Mouse (Mus musculus) v-Abl transformed pro-B cells (cell line): Measurements from ENCODE around the gene Nupl1.

ENCODE experiments used
- in situ Hi-C, 2 experiments: fragments of 400-800 bp; cut with MboI; formaldehyde crosslinking; loops; one replicate each; pipeline ENCODE4 v1.15.1; 2025; ENCODE audit not compliant: unreplicated experiment in 2 of 2

Nupl1 gene

DNA sequence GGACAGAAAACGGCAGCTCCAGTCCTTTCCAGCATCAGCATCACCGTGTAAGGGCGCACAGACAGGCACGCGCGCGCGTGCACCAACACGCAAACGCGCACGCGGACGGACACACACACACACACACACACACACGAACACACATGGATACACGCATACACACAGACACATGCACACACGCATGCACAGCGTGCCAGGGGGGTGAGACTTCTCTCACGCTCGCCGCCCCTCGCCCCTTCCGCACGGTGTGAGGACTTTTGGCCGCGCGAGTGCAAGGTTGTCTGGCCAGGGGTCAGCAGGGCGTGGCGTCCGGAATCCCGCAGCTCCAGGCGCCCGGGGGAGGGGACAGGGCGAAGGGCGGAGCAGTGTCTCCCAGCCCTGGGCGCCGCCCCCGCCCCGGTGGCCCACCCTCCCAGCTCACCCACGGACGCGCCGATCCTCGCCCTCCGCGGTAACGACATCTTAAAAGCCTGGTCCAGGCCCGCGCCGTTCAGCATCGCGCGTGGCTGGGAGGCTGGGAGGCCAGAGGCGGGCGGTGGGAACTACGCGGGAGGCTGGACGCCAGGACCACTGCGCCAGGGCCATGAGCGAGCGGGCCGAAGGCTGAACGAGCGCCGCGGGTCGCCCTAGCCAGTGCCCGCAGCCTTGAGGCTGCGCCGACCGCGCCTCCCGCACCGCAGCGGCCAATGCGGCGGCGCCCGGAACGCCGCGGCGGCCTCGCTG is 74.2 kb downstream of the Nupl1 start:
- in situ Hi-C loops: loop anchor here in 1 of 2 experiments (10.0 to 25.0 kb wide), 2 partner anchors 162 to 565 kb away; no protein-coding TSS in a partner anchor

DNA sequence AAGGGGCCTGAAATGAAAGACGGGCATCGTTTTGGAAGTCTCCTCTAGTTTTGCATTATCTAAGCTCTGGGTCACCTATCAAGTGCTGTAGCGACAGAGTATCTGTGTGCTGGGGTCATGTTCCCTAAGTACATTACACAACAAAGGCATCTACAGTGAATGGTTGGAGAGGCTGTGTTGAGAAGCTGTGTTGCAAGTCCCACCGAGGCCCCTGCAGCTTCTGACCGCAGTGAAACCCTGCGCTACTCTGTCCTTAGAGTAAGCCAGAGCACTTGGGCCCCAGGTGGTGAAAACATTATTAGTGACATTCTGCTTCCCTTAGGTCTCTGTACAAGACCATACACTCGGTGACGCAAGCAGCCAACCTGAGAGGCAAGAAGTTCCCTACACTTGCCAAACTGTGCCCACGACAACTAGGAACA is 74.8 kb downstream of the Nupl1 start:
- in situ Hi-C loops: loop anchor here in 1 of 2 experiments (10.0 to 25.0 kb wide), 2 partner anchors 162 to 564 kb away; no protein-coding TSS in a partner anchor

DNA sequence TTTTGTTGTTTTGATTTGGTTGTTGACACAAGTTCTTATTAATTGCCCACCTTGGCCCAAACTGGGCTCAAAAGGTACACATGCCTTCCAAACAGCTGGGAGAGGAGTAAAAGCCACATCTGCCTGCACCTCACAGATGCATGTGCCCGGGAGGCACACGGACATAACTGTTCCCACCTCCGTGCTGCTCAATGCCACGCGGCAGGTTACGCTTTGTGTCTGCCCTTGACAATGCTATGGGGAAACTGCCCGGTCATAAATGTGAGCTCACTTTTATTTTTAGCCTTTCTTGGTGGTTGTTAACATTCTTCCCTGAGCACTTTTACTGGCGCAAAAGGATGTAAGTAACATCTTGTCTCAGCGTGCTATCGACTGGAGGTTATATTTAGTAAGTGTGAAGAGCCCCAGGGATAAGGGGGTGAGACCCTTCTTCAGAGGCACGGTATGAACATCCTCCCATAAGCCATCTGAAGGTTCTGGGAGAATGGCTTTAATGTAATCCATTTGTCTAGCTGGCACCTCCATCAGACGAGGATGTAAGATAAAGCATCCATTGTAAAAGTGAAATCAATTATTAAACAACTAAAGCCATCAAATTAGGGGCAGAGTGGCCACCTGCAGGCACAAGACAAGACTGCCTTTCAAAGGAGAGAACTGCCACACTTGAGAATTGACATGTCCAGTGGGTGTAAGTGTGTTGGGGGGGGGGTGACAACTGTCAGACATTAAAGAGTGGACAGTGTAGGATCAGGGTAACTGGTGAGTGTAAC is 78.8 kb downstream of the Nupl1 start:
- in situ Hi-C loops: loop anchor here in 1 of 2 experiments (10.0 kb wide), 1 partner anchor 158 kb away; no protein-coding TSS in a partner anchor

DNA sequence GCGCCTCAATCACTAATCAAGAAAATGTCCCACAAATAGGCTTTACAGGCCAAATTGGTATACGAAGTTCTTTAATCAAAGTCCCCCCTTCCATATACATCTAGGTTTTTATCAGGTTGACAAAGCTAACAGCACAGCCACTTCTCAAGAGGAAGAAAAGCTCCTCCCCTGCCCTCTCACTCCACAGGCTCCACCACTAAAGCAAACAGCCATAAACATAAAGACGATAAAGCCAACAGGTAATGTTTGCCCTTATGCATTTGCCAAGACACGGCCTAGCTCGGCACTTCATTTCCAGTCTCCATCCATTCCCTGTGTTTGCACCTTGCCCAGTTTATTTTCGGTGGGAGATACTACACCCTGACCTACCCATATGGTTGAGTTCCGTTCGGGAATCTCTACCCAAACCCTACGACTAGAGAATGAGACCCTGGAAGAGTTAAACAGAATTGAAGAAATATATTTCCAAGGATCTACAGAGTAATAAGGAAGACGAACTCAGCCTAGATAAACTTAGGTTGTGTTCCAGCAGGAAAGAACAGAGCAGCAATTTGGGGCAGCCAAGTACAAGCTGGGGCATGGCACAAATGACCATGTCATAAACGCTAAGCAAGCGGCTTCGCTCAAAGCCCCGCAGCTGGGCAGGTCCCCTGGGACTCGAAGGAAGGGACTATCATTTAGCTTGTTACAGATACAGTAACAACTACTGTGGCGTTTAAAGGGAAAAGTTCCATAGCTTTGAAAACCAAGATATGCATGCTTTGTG is 80.2 kb downstream of the Nupl1 start:
- in situ Hi-C loops: loop anchor here in 1 of 2 experiments (10.0 kb wide), 1 partner anchor 156 kb away; no protein-coding TSS in a partner anchor

DNA sequence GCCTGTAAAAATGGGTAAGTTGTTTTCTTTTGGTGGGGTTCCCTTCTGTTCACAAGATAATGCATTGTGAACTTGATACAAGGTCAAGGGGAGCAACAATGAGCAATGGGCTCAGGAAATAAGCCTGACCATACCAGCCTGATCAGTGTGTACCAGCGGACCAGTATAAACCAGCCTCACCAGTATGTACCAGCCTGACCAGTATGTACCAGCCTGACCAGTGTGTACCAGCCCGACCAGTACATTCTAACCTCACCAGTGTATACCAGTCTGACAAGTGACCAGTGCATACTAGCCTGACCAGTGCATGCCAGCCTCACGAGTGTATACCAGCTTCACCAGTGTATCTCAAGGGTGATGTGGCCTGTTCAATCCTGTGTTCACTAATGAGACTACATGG is 87.9 kb downstream of the Nupl1 start:
- in situ Hi-C loops: no loop called here

DNA sequence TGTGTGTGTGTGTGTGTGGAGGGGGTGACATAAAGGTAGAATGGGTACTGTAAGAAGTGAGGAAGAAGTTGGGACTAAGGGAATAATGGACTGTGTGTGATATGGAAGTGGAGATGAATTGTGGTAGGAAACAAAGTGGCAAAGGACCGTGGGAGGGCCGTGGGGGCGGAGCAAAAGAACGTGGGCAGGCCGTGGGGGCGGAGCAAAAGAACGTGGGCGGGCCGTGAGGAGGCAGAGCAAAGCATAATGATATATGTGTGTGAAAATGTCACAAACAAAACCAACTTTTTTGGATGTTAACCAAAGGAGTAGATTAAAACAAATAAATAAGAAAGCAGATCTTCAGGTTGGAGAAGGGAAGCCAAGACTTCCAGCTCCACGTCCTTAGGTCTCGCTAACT is 98.9 kb downstream of the Nupl1 start:
- in situ Hi-C loops: no loop called here

DNA sequence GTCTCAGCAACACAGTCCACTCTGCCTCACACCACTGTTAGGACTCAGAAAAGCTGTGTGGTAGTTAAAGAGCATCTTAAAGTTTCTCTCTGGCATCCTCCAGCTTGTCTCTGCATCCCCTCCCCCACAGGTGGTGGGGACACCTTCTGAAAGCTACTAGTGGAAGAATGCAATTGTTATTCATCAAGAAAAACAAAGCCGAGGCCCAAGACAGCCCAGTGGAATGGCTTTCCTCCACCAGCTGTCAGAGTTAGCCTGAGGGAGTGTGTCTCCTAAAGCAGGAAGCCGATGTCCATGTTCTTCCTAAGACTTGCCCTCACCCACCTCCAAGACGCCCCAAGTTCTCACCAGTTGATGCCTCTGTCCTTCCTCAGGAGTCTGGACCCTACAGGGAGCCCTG is 102.3 kb downstream of the Nupl1 start:
- in situ Hi-C loops: no loop called here

DNA sequence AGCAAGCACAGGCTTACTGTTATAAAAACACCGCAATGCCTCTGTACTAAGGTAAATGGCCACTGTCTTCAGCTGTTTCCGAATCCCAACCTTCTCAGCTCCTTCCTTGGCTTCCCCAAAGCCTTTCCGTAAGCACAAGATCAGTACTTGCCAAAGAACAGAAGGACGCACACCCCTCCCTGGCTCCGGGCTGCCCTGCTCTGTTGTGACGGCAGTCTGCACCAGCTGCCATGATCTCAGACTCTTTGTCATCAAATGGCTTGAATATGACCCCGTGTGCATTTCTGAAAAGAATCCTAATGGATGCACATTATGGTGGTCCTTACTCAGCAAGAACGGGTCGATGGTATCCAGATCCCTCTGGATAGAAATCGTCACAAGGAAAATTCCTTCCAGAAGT is 108.0 kb downstream of the Nupl1 start:
- in situ Hi-C loops: no loop called here

DNA sequence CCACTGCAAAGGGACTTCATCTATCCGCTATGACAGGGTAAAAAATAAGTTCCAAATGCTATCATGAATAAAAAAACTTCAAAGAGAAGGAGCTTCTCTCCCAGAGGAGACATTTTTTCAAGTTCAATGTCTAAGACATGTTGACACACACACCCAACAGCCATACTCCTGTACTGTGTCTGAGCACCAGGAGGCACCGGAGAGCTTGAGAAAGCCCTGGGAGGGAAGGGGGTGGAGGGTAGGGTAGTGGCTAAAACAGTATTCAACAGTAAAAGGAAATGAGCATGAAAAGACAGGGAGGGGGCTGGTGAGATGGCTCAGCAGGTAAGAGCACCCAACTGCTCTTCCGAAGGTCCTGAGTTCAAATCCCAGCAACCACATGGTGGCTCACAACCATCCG is 112.9 kb downstream of the Nupl1 start:
- in situ Hi-C loops: no loop called here

DNA sequence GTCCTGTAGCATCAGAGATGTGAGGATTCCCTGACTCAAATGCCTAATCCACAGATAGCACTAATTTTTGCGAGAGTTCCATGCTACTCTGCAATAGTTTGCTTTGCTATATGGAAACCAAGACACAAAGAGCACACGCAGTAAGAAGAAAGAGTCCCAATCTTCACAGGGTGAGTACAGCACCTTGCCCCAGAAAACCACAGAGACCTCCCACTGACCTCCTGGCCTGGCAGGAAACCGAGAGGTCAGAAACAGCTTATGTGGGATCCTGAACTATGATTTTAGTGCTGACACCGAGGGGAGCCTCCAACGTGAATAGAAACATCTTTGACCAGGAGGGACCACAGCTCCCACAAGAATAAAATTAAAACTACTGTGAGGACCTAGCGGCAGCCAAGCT is 113.4 kb downstream of the Nupl1 start:
- in situ Hi-C loops: no loop called here

DNA sequence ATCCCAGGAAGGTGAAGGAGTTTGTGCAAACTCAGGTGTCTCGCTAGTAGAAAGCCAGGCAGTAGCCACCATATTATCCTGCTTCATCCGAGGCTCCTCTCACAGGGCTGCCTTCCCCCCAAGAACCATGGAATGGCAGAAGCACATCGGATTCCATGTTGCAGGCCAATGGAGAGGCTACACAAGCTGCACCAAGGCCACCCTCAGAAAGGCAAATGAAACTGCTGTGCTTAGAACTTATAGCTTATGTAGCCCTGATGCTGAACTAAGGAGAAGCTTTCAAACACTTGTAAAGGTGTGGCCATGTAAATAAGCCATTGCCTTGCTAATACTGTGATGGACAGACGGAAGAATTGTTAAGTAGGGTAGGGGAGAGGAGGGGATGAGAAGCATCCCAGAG is 115.4 kb downstream of the Nupl1 start:
- in situ Hi-C loops: no loop called here

DNA sequence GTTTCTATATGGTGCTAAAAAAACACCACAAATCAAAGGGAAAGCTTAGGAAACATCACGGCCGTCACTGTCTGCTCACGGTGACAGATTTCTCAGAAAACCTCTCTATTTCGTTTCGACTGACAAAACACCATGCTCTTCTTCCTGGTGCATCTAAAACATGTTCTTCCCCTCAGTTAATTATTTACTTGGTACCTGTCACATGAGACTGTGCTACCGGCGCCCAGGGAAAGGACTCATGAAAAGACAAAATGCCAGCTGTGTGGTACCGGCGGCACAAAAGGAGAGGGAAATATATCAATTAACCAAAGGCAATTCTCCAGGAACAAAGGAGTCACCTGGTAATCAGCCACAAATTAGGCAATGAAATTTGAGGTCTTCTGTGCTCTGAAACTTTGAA is 116.5 kb downstream of the Nupl1 start:
- in situ Hi-C loops: no loop called here
